Mouse (Mus musculus) kidney, adult 2 months (tissue): Measurements from ENCODE around the gene Cdc14a.

ENCODE experiments used
- CTCF ChIP-seq: fragments of 200-500 bp; conservative IDR thresholded peaks from 2 replicates; pipeline ENCODE4 v1.5.1; 2011; ENCODE audit warnings: low read depth, mild to moderate bottlenecking, control low read depth, low read length, moderate library complexity, mixed read lengths; ENCODE audit not compliant: insufficient read depth, insufficient read length
- POLR2A ChIP-seq: fragments of 200-500 bp; IDR thresholded peaks from one replicate; pipeline ENCODE4 v1.6.1; 2011; ENCODE audit warnings: low read depth, low read length, control low read depth

- TF ChIP-seq CTCF (no peak), POLR2A (no peak)
These were observed 17.8 kb upstream of the Cdc14a start for GRCm38 (mm10) chr3:116441518-116442205.
